Mouse (Mus musculus) neural tube, embryonic 14.5 days (tissue): ENCODE data around the gene Slc6a16. TPM values are rescaled to one million over a fixed set of nuclear protein-coding genes. Genes with fewer than 3 reads are reported as not detected.
A peak's percentile ranks its signal among the peaks of the same experiment; 100 is the strongest.

Experiments
- ATAC-seq: fragments of 200-750 bp; cut with Nextera tagmentation; 2 replicates; pipeline ENCODE4 v1.8.0; 2017; ENCODE audit warnings: low read depth, mild to moderate bottlenecking, moderate TSS enrichment, moderate library complexity
- H3K27ac ChIP-seq: fragments of 300-500 bp; sonication (generic); 2 replicates; pipeline ENCODE4 v1.5.1; 2014; ENCODE audit warnings: low read depth, mild to moderate bottlenecking, control low read depth, low read length, moderate library complexity, mixed read lengths
- H3K27me3 ChIP-seq: fragments of 300-500 bp; sonication (generic); 2 replicates; pipeline ENCODE4 v1.6.1; 2014; ENCODE audit warnings: low read length; ENCODE audit not compliant: control insufficient read depth, insufficient read depth
- H3K36me3 ChIP-seq: fragments of 300-500 bp; sonication (generic); 2 replicates; pipeline ENCODE4 v1.6.1; 2014; ENCODE audit warnings: low read length, mixed read lengths; ENCODE audit not compliant: control insufficient read depth, insufficient read depth
- H3K4me1 ChIP-seq: fragments of 300-500 bp; sonication (generic); 2 replicates; pipeline ENCODE4 v1.6.1; 2014; ENCODE audit warnings: low read length; ENCODE audit not compliant: control insufficient read depth, insufficient read depth
- H3K4me2 ChIP-seq: fragments of 300-500 bp; sonication (generic); 2 replicates; pipeline ENCODE4 v1.6.1; 2014; ENCODE audit warnings: mild to moderate bottlenecking, low read depth, low read length, control low read depth
- H3K4me3 ChIP-seq: fragments of 300-500 bp; sonication (generic); 2 replicates; pipeline ENCODE4 v1.5.1; 2014; ENCODE audit warnings: low read depth, low read length, control low read depth, mixed read lengths
- H3K9ac ChIP-seq: fragments of 300-500 bp; sonication (generic); replicated peaks from 2 replicates; pipeline ENCODE4 v1.6.1; 2014; ENCODE audit warnings: low read depth, mild to moderate bottlenecking, control low read depth, low read length, mixed read lengths
- H3K9me3 ChIP-seq: fragments of 300-500 bp; sonication (generic); 2 replicates; pipeline ENCODE4 v1.6.1; 2016; ENCODE audit warnings: low read length; ENCODE audit not compliant: control insufficient read depth
- WGBS: fragments of 180-500 bp; shearing (Covaris S2); extraction: QIAGEN DNeasy Blood & Tissue Kit; methylation state at CpG from one replicate; pipeline ENCODE4 v1.1.7; 2014; 5-methylcytosine and 5-hydroxymethylcytosine counted together
- polyA plus RNA-seq: library from polyadenylated mRNA; unstranded; fragments of >200 nt; fragmentation: Nextera tagmentation; extraction: Ambion mirVana; gene quantifications from 2 replicates; pipeline ENCODE4 v1.2.1, GENCODE M21; 2014

Slc6a16 gene
- polyA plus RNA-seq, 1 experiment from 2014 or later, result 0.99 TPM

- H3K4me1 ChIP-seq, result peaks cover 19% of the 10 kb centered on the region
- H3K27ac ChIP-seq, result no peak overlapping the region
- ATAC-seq, result no peak
- no peak overlapping the region for H3K9ac ChIP-seq
- peaks cover 10% of the 10 kb centered on the region for H3K27me3 ChIP-seq
- WGBS, result 50% methylated on average over 5 of the region's 5 CpGs
- no peaks in the 10 kb centered on the region for H3K36me3 ChIP-seq
- no peak overlapping the region for H3K4me3 ChIP-seq
- no peaks in the 10 kb centered on the region for H3K9me3 ChIP-seq
- H3K4me2 ChIP-seq, result no peak overlapping the region
Observed at GRCm38 (mm10) chr7:45213708-45214107, 27.2 kb upstream of the Slc6a16 start.

GRCm38 (mm10) chr7:45215673-45216441 is 25.0 kb upstream of the Slc6a16 start, which contains the start of gene Tead2:
Tead2 (plus strand) TSS chr7:45215753.
- Histone ChIP-seq H3K27me3 (peaks cover 10% of the 10 kb centered on the region), H3K9me3 (no peaks in the 10 kb centered on the region), H3K9ac (peak within 1 kb of the TSS; percentile 64), H3K4me2 (peak within 1 kb of the TSS; percentile 72), H3K36me3 (no peaks in the 10 kb centered on the region), H3K4me1 (peaks cover 19% of the 10 kb centered on the region), H3K27ac (peak within 1 kb of the TSS; percentile 81), H3K4me3 (peak within 1 kb of the TSS; percentile 45)
- WGBS, result under 1% methylated on average over 50 of the region's 55 CpGs
- ATAC-seq, result peak; percentile 48; the same call in 1 of the 2 replicates

- H3K4me2 ChIP-seq, result peak overlapping the region; percentile 72
- peak; percentile 68; the same call in 1 of the 2 replicates for ATAC-seq
- 2% methylated on average over 13 of the region's 13 CpGs for WGBS
- peaks cover 3% of the 10 kb centered on the region; the same call in 1 of the 2 replicates for H3K27me3 ChIP-seq
- peaks cover 19% of the 10 kb centered on the region for H3K4me1 ChIP-seq
- no peaks in the 10 kb centered on the region for H3K36me3 ChIP-seq
- peak overlapping the region; percentile 45 for H3K4me3 ChIP-seq
- peak overlapping the region; percentile 64 for H3K9ac ChIP-seq
- no peaks in the 10 kb centered on the region for H3K9me3 ChIP-seq
- H3K27ac ChIP-seq, result peak overlapping the region; percentile 81
Observed at GRCm38 (mm10) chr7:45216442-45217183, 24.3 kb upstream of the Slc6a16 start.

- no peak for ATAC-seq
- no peak overlapping the region for H3K27ac ChIP-seq
Observed at GRCm38 (mm10) chr7:45221680-45222079, 19.2 kb upstream of the Slc6a16 start.

GRCm38 (mm10) chr7:45224826-45225225 is 16.1 kb upstream of the Slc6a16 start:
- ATAC-seq, result no peak
- Histone ChIP-seq H3K4me2 (no peak overlapping the region), H3K27me3 (no peaks in the 10 kb centered on the region), H3K9me3 (no peaks in the 10 kb centered on the region), H3K4me1 (no peaks in the 10 kb centered on the region), H3K36me3 (0 out of 2 replicates have a peak, but pooled peaks cover 2% of the 10 kb centered on the region), H3K9ac (no peak overlapping the region), H3K27ac (no peak overlapping the region), H3K4me3 (no peak overlapping the region)
- WGBS, result 95% methylated on average over 7 of the region's 7 CpGs

More at GRCm38 (mm10) chr7:45221680-45222079, 19.2 kb upstream of the Slc6a16 start:
- H3K36me3 ChIP-seq, result no peaks in the 10 kb centered on the region
- WGBS, result 88% methylated on average over 2 of the region's 2 CpGs
- no peaks in the 10 kb centered on the region for H3K9me3 ChIP-seq
- no peak overlapping the region for H3K9ac ChIP-seq
- no peak overlapping the region for H3K4me3 ChIP-seq
- H3K4me2 ChIP-seq, result no peak overlapping the region
- H3K4me1 ChIP-seq, result peaks cover 8% of the 10 kb centered on the region
- no peaks in the 10 kb centered on the region for H3K27me3 ChIP-seq

GRCm38 (mm10) chr7:45226421-45226820 is 14.5 kb upstream of the Slc6a16 start:
- no peak overlapping the region for H3K4me3 ChIP-seq
- no peak for ATAC-seq
- H3K4me2 ChIP-seq, result no peak overlapping the region
- H3K27ac ChIP-seq, result no peak overlapping the region
- H3K9me3 ChIP-seq, result no peaks in the 10 kb centered on the region
- 99% methylated on average over 5 of the region's 5 CpGs for WGBS
- H3K36me3 ChIP-seq, result 0 out of 2 replicates have a peak, but pooled peaks cover 2% of the 10 kb centered on the region
- H3K27me3 ChIP-seq, result no peaks in the 10 kb centered on the region
- no peaks in the 10 kb centered on the region for H3K4me1 ChIP-seq
- no peak overlapping the region for H3K9ac ChIP-seq

- Histone ChIP-seq H3K9me3 (no peaks in the 10 kb centered on the region), H3K27ac (no peak overlapping the region), H3K9ac (no peak overlapping the region), H3K4me1 (no peaks in the 10 kb centered on the region; the same call in 1 of the 2 replicates), H3K27me3 (no peaks in the 10 kb centered on the region), H3K36me3 (0 out of 2 replicates have a peak, but pooled peaks cover 2% of the 10 kb centered on the region), H3K4me3 (no peak overlapping the region), H3K4me2 (no peak overlapping the region)
- ATAC-seq, result no peak
- 97% methylated on average over 18 of the region's 18 CpGs for WGBS
Observed at GRCm38 (mm10) chr7:45228548-45228947, 12.3 kb upstream of the Slc6a16 start.

GRCm38 (mm10) chr7:45229046-45229445 is 11.8 kb upstream of the Slc6a16 start:
- H3K9me3 ChIP-seq, result no peaks in the 10 kb centered on the region
- ATAC-seq, result no peak
- WGBS, result 96% methylated on average over 8 of the region's 8 CpGs
- H3K27ac ChIP-seq, result no peak overlapping the region
- peaks cover under 1% of the 10 kb centered on the region; the same call in 1 of the 2 replicates for H3K27me3 ChIP-seq
- H3K36me3 ChIP-seq, result 0 out of 2 replicates have a peak, but pooled peaks cover 2% of the 10 kb centered on the region
- peaks cover 4% of the 10 kb centered on the region for H3K4me1 ChIP-seq
- H3K4me2 ChIP-seq, result no peak overlapping the region
- H3K9ac ChIP-seq, result no peak overlapping the region
- no peak overlapping the region for H3K4me3 ChIP-seq
